Mouse (Mus musculus): ENCODE measurements around the gene Smg7.

Smg7 gene

DNA sequence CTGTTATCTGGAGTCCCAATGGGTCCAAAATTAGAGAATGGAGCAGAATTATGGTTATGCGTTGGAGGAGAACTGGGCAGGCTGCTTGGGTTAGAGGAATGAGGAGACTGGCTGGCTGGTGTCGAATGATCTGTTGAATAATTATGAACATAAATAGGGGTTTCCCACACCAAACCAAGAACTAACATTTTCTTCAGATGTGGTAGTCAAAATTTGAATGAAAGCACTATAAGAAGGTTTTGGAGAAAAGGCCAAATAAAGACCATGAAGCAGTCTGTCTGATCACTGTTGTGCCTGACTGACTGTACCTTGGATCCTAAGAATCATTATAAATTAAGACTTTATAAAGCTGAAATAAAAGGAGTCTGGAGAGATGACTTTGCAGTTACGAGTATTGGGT, 62.1 kb downstream of the Smg7 start:
- no peak for DNase-seq (ENCODE audit: extremely low read depth, low read depth, low spot score)

DNA sequence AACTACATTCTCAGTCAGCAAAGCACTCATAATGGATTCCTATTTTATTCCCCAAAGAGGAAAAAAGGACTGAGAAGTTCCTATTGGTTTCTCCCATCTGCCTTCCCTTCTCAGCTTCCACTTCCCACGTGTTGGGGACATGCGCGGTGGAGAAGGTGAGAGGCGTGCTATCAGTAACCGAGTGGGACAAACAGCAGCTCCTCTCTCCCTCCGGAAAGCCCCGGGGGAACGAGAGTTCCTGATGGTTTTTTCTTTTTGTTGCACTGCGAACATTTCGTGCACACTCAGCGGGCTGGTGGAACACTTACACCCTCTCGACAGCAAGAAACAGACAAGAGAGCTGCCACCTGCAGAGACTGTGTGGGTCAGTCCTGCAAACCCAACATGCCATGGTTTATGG, 63.6 kb downstream of the Smg7 start:
- no peak for DNase-seq (ENCODE audit: extremely low read depth, low read depth, low spot score)

DNA sequence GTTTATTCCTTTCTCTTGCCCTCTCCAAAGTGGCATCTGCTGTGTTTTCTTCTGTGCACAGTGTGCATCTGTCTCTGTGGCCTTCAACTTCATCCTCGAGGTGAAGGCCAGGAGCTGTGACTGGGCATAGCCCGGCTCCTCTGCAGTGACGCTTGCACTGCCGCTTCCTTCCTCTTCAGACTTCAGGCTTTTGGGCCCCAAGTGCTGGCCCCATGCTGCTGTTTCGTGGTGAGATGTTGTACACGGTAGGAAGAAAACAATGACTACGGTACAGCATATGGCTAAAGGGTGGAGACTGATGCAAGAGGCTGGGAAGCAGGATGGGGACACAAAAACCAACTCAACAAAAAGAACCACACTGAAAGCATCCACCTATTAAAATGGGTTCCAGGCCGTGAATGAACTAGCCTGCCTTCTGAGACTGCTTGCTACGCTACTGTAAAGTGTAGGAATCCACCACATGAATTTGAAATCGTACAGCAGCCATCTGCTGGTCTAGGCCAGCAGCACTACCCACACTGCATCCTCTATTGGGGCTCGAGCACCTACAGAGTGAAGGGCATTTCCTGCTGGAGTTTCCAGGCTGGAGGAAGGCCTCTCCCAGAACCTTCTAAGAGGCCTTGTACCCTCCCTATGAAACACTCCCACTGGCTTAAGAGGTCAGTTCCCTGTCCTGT, 64.3 kb downstream of the Smg7 start:
- DNase-seq (ENCODE audit: extremely low read depth, low read depth, low spot score), result no peak

DNA sequence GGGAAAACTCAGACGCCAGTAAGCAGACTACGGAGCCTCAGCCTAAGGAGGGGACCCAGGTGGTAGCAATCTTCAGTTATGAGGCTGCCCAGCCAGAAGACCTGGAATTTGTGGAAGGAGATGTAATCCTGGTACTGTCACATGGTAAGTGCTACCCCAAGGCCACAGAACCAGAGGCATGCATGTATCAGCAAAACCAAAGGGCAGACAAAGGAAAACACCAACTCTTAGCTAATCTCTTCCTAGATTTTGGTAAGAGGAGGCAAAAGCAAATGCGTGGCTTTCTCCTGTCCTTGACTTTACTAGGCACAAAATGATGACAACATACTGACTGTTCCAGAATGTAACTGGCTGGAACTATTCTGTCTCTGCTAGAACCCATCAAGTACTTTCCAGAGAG, 67.4 kb downstream of the Smg7 start:
- no peak for DNase-seq (ENCODE audit: extremely low read depth, low read depth, low spot score)

DNA sequence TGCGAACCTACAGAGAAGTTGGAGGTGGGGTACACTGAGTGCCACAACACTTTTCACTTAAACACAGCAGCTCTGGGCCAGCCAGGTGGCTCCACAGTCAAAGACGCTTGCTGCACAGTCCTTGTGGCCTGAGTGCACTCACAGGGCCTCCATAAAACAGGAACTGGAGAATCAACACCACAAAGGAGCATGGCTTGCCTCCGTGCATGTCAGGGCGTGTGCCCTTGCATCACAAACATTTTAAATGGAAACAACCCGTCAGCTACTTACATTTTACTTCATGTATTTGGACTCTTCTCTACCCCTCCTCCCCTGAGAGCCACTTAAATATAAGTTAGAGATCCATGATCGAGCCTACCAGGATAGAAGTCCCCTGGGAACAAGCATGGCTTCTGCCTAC, 70.1 kb downstream of the Smg7 start:
- no peak for DNase-seq (ENCODE audit: extremely low read depth, low read depth, low spot score)

DNA sequence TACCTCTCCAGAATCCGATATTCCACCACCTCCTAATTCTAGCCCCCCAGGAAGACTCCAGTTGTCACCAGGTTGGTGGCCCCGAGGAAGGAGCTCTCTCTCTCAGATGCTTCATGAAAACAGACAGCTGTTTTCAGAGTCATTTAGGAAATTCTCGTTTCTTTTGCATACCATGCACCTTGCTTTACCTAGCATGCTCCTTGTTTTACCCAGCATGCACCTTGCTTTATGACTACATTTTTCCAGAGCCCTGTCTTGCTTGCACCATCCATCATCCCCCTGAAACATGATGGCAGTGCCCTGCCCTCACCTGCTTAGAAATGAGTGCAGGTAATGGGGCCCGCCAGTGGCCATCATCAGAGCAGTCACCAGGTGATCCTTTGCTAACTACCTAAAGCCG, 70.8 kb downstream of the Smg7 start:
- DNase-seq (ENCODE audit: extremely low read depth, low read depth, low spot score), result no peak

DNA sequence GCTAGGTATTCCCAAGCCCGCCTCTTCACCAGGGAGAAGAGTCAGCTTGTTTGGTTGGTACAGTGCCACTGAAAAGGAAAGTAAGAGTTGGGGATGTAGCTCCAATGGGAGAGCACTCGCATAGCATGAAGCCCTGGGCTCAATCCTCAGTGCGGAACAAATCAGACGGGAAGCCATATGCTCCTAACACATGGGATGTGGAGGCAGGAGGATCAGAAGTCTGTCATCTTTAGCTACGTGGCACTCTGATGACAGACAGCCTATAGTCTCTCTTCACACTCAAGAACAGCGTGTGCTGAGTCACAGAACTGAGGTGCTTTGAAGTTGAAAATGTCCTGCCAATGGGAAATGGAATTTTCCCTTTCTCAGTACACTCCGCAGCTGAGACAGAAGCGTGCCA, 71.4 kb downstream of the Smg7 start:
- no peak for DNase-seq (ENCODE audit: extremely low read depth, low read depth, low spot score)

DNA sequence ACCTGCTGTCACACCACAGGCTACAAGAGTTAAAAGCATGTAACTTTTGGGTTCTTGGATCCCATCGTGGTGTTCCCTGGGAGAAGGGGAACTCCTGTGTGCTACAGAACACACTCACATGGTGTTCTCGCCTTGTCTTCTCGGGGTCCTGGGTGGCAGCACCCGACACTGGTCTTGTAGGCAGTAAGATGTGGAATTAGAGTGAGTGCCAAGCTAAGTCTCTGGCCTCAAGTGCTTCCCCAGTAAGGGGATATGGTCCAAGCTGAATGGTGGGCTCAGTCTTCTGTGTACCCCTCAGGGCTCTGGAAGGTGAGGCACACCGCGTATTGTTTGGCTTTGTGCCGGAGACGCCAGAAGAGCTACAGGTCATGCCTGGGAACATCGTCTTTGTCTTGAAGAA, 72.4 kb downstream of the Smg7 start:
- no peak for DNase-seq (ENCODE audit: extremely low read depth, low read depth, low spot score)

DNA sequence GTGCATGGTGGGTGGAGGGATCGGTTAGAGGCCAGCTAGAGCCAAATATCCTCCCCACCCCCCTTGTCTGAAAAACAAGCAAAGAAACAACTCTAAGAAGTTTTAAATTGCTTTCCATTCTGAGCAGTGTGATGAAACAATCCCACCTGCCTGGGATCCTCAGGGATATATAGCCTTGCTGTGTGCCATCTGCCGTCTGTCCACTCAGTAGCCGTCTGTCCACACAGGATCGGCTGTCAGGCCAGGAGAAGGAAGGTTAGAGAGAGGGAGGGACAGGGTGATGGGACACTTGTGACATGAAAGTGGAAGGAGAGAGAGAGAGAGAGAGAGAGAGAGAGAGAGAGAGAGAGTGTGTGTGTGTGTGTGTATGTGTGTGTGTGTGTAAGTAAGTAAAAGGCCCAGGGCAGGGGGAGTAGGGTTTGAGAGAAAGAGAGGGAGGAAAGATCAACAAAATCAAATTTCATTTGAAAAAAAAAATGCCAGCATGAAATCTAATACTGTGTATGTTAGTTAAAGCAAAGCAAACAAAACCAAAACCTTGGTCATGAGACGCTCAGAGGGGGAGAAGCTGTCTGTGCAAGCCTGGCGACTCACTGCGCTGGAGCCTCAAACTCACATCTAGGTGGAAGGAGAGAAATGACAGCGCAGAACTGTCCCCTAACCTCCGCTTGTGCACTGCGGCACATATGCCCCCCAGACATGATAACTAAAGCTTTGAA, 73.7 kb downstream of the Smg7 start:
- DNase-seq (ENCODE audit: extremely low read depth, low read depth, low spot score), result no peak

DNA sequence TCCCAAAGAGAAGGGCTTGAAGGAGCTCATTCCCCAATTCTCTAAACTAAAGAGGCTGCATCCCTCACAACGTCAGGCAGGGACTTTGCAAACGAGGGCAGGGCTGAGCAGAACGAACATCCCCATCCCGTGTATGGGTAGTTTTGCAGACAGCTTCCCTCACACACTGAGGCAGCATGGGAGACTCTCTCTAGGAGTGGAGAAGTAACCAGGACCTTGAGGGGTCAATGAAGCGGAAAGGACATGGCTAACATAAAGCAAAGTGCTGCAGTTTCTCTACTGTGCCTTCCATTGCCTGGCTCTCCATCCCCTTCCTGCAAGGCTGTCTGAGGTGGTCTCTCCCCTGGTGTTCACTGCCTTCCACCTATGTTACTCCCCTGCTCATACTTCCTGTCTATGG, 74.3 kb downstream of the Smg7 start:
- no peak for DNase-seq (ENCODE audit: extremely low read depth, low read depth, low spot score)

DNA sequence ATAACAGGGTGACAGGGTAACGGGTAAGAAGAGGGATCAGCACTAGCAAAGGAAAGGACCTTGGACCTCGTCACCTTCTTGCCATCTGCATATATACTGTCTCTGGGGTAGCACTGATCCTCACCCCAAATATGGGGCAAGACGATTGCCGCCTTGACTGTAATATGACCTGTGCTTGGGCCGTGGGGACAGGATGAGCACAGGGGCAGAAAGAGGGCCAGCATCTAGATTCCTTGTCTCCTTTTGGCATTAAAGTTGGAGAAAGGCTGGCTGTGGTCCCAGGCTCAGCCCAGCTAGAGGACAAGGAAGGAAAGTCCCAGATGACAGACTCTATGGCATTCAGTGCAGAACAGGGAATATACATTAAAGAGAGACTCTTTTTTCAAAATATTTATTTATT, 76.0 kb downstream of the Smg7 start:
- no peak for DNase-seq (ENCODE audit: extremely low read depth, low read depth, low spot score)

DNA sequence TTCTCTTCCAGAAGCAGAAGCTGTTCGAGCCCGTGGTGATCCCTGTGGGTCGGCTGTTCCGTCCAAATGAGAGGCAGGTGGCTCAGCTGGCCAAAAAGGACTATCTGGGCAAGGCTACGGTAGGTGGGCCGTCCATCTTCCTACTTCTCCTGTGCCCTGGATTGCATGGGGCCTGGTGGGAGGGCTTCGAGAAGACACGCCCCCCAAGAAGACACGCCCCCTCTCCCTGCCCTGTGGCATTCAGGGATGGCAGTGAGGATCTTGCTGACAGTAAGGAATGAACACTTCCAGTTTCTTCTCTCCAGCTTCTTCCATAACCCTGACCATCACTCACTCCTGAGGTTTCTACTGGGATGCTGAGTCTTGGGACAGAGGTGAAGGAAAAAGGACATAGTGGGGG, 78.2 kb downstream of the Smg7 start:
- DNase-seq (ENCODE audit: extremely low read depth, low read depth, low spot score), result no peak

DNA sequence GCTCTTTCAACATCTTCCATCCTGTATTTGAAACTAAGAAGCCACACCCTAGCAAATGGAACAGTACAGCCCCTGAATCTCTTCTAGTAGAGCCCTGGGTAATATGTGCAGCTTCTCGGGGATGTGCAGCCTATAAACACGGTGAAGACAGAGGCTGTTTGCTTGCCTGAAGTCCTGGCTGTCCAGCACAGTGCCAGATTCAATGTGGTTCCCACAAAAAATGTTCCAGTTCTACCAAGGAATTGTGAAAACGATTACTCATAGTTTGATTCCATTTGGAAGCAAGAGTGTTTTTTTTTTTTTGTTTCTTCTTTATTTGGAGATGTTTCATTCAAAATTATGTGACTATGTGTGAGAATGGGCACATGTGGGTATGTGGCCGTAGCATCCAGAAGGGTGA, 80.7 kb downstream of the Smg7 start:
- no peak for DNase-seq (ENCODE audit: extremely low read depth, low read depth, low spot score)

DNA sequence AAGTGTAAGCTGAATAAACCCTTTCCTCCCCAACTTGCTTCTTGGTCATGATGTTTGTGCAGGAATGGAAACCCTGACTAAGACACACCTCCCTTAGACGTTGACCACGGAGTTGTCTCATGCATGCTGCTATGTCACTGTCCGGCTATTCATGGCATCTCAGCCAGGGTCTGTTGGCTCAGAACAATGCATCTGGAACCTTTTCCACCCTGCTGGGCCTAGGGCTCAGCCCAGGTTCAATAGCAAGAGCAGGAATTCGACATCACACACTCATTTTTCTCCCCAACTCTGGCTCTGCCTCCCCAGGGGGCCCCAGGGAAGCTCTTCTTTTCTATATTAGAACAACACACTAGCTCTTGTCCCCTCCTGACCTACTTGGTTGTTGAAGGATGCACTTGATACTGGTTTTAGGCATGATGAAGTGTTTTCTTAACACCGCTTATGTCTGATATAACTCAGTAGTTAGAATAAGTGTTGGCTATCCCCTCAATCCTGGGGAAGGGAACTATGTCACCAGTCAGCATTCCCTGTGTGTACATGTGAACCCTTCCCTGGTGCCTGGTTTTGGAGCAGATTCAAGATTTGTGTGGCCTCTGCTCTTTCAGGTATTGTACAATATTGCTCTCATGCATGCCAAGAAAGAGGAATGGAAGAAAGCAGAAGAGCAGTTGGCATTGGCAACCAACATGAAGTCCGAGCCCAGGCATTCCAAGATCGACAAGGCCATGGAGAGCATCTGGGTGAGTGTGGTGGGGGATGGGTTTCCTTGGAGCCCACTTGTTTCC, 81.3 kb downstream of the Smg7 start:
- DNase-seq (ENCODE audit: extremely low read depth, low read depth, low spot score), result no peak

DNA sequence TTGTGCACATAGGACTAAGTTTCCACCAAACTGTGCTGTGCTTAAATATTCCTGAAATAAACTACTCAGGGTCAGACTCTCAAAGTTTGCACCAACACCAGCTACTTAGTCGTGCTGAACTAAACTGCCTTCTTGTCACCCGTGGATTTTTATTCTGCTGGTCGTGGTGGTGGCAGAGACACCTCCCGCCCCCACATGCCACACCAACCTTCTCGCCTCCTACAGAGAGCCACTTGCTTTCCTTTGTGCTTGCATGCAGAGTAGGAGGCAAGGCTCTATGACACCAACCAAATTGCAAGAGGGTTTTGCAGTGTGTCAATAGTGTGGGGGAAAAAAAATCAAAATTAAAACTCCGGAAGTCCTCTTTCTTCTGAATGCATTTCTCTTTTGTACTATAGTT, 82.9 kb downstream of the Smg7 start:
- no peak for DNase-seq (ENCODE audit: extremely low read depth, low read depth, low spot score)

DNA sequence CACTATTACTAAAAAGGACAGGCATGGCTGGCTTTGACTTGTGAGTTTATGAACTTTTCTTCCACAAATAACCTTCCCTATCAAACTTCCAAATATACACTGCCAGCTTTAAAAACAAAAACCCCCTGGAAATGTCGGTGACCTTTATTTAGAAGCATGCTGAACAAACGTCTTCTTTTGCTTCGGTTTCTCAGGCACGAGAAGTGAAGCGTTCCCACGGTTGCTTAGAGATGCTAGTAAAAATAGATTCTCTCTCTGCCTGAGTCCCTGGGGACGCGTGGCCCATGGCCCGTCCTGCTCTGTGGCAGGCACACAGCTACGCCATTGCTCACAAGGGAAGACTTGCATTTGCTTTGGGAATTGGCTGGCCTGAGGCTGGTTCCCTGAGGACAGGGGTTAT, 84.7 kb downstream of the Smg7 start:
- DNase-seq (ENCODE audit: extremely low read depth, low read depth, low spot score), result no peak

DNA sequence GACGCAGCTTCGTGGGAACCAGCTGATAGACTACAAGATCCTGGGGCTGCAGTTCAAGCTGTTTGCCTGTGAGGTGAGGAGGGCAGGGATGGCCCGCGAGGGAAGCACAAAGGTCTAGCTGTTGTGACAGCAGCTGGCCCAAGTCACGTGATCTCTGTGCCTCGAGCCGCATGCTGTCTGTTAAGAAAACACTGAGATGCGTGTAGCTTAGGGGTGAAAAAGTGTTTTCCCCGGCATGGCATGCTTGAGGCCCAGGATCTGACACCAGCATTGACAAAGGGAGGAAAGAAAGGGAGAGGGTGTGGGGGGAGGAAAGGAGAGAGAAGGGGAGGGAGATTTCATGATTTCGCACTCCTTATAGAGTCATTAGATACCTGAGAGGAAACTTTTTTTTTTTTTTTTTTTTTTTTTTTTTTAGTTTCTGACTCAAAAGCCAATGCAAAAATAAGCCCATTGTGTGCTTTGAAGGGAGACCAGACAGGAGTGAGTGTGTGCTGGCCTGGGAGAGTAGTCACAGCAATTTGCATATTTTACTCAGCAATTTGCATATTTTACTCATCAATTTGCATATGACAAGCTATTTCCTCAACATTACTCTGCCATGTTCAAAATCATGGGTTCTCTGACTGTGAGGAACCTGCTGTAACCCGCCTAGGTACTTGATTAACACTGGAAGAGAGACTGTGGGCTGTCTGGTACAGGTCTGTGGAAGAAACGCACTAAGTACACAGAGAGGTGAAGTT, 85.2 kb downstream of the Smg7 start:
- no peak for DNase-seq (ENCODE audit: extremely low read depth, low read depth, low spot score)

DNA sequence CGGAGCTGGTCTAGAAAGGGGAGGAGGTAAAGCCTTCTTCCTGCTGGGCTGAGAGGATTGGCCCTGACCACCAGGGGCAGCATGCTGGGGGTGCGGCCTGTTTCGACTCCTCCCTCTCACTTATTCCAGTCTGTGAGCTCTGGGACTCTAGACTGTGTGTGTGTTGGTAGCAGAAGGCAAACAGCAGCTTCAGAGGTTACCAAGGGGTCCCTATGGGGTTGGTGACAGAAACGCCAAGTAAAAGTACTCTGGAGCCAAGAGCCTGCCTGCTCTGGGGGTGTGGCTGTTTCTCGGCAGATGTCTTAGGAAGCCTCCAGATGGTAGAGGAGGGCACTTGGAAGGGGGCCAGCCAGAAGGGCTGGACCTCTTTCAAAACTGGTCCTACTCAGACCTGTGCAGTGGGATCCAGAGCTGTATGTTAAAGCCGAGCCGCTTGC, 87.2 kb downstream of the Smg7 start:
- no peak for DNase-seq (ENCODE audit: extremely low read depth, low read depth, low spot score)

DNA sequence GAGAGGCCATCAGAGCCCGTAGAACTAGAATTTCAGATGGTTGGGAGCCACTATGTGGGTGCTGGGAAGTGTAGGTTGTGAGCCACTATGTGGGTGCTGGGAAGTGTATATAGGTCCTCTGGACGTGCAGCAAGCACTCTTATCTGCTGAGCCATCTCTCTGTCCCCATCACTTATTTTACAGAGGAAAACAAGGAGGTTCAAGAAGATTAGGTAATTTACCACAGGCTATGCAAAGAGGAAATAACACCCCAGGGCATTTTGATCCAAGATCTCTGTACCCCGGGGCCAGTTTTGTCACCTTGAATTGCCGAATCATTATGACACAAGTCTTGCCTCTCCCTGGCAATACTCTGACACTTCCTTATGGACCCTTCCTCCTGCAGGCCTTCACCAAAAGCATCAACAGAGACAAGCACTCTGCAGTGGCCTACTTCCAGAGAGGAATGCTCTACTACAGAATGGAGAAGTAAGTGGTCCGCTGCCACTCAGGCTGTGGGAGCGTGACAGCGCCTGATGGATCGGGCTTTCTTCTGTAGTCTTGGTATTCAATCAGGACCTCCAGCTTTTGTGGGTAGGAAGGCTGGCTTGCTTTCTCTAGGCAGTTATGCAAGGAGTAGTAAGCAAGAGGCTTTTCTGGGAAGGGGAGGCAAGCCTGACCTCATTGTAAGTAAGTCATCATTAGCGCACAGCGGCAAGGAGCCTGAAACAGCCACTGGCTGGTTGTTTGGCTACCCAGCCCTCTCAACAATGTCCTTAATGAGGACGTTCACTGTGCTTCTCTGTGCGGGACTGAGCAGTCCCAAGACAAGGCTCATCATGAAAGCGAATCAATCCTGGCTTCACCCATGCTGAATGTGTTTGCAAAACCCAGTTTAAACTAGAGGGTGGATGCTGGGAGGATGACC, 91.7 kb downstream of the Smg7 start:
- DNase-seq (ENCODE audit: extremely low read depth, low read depth, low spot score), result no peak

DNA sequence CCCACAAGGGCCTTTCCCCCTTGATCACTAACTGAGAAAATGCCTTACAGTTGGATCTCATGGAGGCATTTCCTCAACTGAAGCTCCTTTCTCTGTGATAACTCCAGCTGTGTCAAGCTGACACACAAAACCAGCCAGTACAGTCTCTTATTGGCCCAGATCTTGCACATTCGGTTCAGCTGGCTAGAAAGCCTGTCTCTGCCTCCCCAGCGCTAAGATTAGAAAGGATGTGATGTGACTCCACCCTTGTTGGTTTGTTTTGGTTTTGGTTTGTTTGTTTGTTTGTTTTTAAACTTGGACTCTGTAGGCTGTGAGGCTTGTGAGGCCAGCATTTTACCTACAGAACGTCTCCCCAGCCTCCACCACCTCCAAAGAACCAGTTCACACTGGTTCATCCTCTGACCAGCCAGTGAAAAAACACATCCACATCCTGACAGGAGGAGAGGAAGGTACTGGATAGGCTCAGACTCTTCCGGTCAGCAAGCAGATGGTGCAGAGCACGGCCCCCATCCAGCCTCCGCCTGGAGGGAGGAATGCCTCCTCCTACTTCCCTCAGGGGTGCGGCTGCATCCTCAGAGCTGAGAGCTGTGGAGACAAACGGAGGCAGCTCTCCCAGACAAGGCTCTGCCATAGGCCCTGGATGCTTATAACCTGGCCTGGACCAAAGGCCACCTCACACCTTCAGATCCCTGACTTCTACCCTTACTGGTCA, 92.7 kb downstream of the Smg7 start:
- no peak for DNase-seq (ENCODE audit: extremely low read depth, low read depth, low spot score)
